Mouse (Mus musculus): Measurements from ENCODE around the gene Exosc10. TPM values are rescaled to one million over a fixed set of nuclear protein-coding genes. Genes with fewer than 3 reads are reported as not detected.

The Exosc10 gene
- total and polyA plus RNA-seq, 2 experiments from 2014 or later: 70.8 to 78.8 TPM

DNA sequence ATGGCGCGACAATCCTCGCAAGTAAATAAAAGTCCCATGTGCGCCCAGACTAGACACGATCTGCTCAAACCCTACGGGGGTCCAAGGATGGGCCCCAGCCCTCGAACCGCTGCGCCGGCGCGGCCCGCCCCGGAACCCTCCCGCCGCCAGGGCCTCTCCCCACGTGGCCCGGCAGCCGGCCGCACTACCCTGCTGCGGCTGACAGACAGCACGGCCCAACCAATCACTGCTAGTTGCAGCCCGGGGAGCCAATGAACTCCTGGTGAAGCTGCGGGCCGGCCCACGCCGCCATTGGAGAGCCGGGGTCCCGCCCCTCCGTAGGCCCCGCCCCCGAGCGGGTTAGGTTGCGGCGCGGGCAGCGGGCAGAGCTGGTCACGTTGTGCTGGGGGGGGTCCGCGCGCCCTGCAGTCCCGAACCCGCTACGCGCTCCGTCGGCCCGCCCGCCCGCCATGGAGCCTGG lies 33.0 kb downstream of the Exosc10 start, which contains the start of gene Srm:
TSS of gene Srm (plus strand) at position 333 of the 460 bp plus-strand sequence.
- WGBS: under 1% methylated on average over 40 of the region's 50 CpGs
- Histone ChIP-seq H3K9ac (replicated peaks; ENCODE audit: low read length, poor library complexity, severe bottlenecking) (peak within 1 kb of the TSS; percentile 78), H3K9me3 (ENCODE audit: low read length) (no peaks in the 10 kb centered on the region), H3K27me3 (ENCODE audit: insufficient read depth, low read length) (no peaks in the 10 kb centered on the region), H3K4me3 (ENCODE audit: low read depth, low read length) (peak within 1 kb of the TSS; percentile 90), H3K27ac (ENCODE audit: low read depth, low read length) (peak within 1 kb of the TSS; percentile 59), H3K4me1 (ENCODE audit: insufficient read depth, low read length) (peaks cover 7% of the 10 kb centered on the region; the same call in 1 of the 2 replicates), H3K36me3 (ENCODE audit: insufficient read depth, low read length) (peaks cover 28% of the 10 kb centered on the region), H3K4me2 (ENCODE audit: low read depth, low read length, poor library complexity, severe bottlenecking) (peak within 1 kb of the TSS; percentile 86)
- no peak for TF ChIP-seq CTCF (IDR thresholded peaks at IDR 0.05)
- DNase-seq (ENCODE audit: low spot score): peak; percentile 98
- peak; percentile 99 for ATAC-seq (ENCODE audit: low FRiP score)

- ATAC-seq (ENCODE audit: low FRiP score): peak; percentile 76
- no peak for TF ChIP-seq CTCF (IDR thresholded peaks at IDR 0.05)
- H3K9ac ChIP-seq (replicated peaks; ENCODE audit: low read length, poor library complexity, severe bottlenecking): peak overlapping the region; percentile 78
- H3K27me3 ChIP-seq (ENCODE audit: insufficient read depth, low read length): no peaks in the 10 kb centered on the region
- peaks cover 7% of the 10 kb centered on the region; the same call in 1 of the 2 replicates for H3K4me1 ChIP-seq (ENCODE audit: insufficient read depth, low read length)
- H3K27ac ChIP-seq (ENCODE audit: low read depth, low read length): peak overlapping the region; percentile 57
- DNase-seq (ENCODE audit: low spot score): peak; percentile 48
- H3K36me3 ChIP-seq (ENCODE audit: insufficient read depth, low read length): peaks cover 32% of the 10 kb centered on the region
- peak overlapping the region; percentile 86 for H3K4me2 ChIP-seq (ENCODE audit: low read depth, low read length, poor library complexity, severe bottlenecking)
- under 1% methylated on average over 52 of the region's 53 CpGs for WGBS
- H3K4me3 ChIP-seq (ENCODE audit: low read depth, low read length): peak overlapping the region; percentile 90
- no peaks in the 10 kb centered on the region for H3K9me3 ChIP-seq (ENCODE audit: low read length)
Measured at GRCm38 (mm10) chr4:148591637-148592380, 33.6 kb downstream of the Exosc10 start.

DNA sequence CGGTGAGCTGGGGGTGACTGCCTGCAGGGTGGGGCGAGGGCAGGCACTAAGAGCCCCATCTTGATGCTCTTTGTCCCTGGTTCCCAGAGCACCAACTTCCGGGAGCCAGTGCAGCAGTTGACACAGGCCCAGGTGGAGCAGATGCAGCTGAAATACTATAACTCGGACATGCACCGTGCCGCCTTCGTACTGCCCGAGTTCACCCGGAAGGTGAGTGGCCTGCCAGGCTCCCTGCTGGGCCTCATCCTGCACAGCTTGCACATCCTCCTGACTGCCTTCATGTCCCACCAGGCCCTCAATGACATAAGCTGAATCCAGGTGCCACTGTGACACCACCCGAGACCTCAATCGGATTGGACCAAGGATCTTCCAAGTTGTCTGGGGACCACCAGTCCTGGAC lies 35.8 kb downstream of the Exosc10 start:
- no peaks in the 10 kb centered on the region for H3K9me3 ChIP-seq (ENCODE audit: low read length)
- ATAC-seq (ENCODE audit: low FRiP score) (no peak), DNase-seq (ENCODE audit: low spot score) (no peak)
- no peak for TF ChIP-seq CTCF (IDR thresholded peaks at IDR 0.05)
- no peak overlapping the region for H3K9ac ChIP-seq (replicated peaks; ENCODE audit: low read length, poor library complexity, severe bottlenecking)
- H3K27ac ChIP-seq (ENCODE audit: low read depth, low read length): no peak overlapping the region
- peaks cover 7% of the 10 kb centered on the region; the same call in 1 of the 2 replicates for H3K4me1 ChIP-seq (ENCODE audit: insufficient read depth, low read length)
- no peaks in the 10 kb centered on the region for H3K27me3 ChIP-seq (ENCODE audit: insufficient read depth, low read length)
- H3K4me2 ChIP-seq (ENCODE audit: low read depth, low read length, poor library complexity, severe bottlenecking): no peak overlapping the region
- H3K36me3 ChIP-seq (ENCODE audit: insufficient read depth, low read length): peaks cover 33% of the 10 kb centered on the region
- no peak overlapping the region for H3K4me3 ChIP-seq (ENCODE audit: low read depth, low read length)
- 90% methylated on average over 11 of the region's 11 CpGs for WGBS

GRCm38 (mm10) chr4:148595916-148596315 lies 37.7 kb downstream of the Exosc10 start:
- H3K9ac ChIP-seq (replicated peaks; ENCODE audit: low read length, poor library complexity, severe bottlenecking): no peak overlapping the region

DNA sequence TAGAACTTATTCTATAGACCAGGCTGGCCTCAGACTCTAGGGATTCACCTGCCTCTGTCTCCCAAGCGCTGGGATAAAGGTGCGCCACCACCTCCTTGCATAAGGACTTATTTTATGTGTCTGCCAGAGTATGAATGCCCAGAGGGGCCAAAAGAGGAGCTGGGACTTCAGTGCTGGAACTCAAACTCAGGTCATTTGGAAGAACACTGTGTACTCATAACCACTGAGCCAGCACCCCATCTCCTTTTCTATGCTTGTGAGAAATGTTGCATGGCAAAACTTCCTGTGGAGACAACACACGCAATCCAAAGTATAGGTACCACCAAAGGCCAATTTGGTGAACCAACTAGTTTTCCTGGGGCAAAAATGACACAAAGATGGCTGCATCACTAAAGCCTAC lies 38.5 kb downstream of the Exosc10 start:
- no peak for TF ChIP-seq CTCF (IDR thresholded peaks at IDR 0.05)
- no peak overlapping the region for H3K4me2 ChIP-seq (ENCODE audit: low read depth, low read length, poor library complexity, severe bottlenecking)
- DNase-seq (ENCODE audit: low spot score) (no peak), ATAC-seq (ENCODE audit: low FRiP score) (no peak)
- no peak overlapping the region for H3K27ac ChIP-seq (ENCODE audit: low read depth, low read length)
- H3K9me3 ChIP-seq (ENCODE audit: low read length): no peaks in the 10 kb centered on the region
- peaks cover 33% of the 10 kb centered on the region for H3K36me3 ChIP-seq (ENCODE audit: insufficient read depth, low read length)
- no peak overlapping the region for H3K9ac ChIP-seq (replicated peaks; ENCODE audit: low read length, poor library complexity, severe bottlenecking)
- no peak overlapping the region for H3K4me3 ChIP-seq (ENCODE audit: low read depth, low read length)
- H3K4me1 ChIP-seq (ENCODE audit: insufficient read depth, low read length): peaks cover 7% of the 10 kb centered on the region; the same call in 1 of the 2 replicates
- 100% methylated on average over 3 of the region's 3 CpGs for WGBS
- H3K27me3 ChIP-seq (ENCODE audit: insufficient read depth, low read length): no peaks in the 10 kb centered on the region

More at GRCm38 (mm10) chr4:148595916-148596315, 37.7 kb downstream of the Exosc10 start:
- no peak overlapping the region for H3K27ac ChIP-seq (ENCODE audit: low read depth, low read length)
- no peaks in the 10 kb centered on the region for H3K27me3 ChIP-seq (ENCODE audit: insufficient read depth, low read length)
- peaks cover 7% of the 10 kb centered on the region; the same call in 1 of the 2 replicates for H3K4me1 ChIP-seq (ENCODE audit: insufficient read depth, low read length)
- no peak overlapping the region for H3K4me2 ChIP-seq (ENCODE audit: low read depth, low read length, poor library complexity, severe bottlenecking)
- TF ChIP-seq CTCF (IDR thresholded peaks at IDR 0.05): no peak
- no peak overlapping the region for H3K4me3 ChIP-seq (ENCODE audit: low read depth, low read length)
- H3K9me3 ChIP-seq (ENCODE audit: low read length): no peaks in the 10 kb centered on the region
- peaks cover 33% of the 10 kb centered on the region for H3K36me3 ChIP-seq (ENCODE audit: insufficient read depth, low read length)
- 86% methylated on average over 6 of the region's 6 CpGs for WGBS
- ATAC-seq (ENCODE audit: low FRiP score) (no peak), DNase-seq (ENCODE audit: low spot score) (no peak)

- no peak for DNase-seq (ENCODE audit: low spot score)
- Histone ChIP-seq H3K27ac (ENCODE audit: low read depth, low read length) (no peak overlapping the region), H3K27me3 (ENCODE audit: insufficient read depth, low read length) (no peaks in the 10 kb centered on the region), H3K36me3 (ENCODE audit: insufficient read depth, low read length) (peaks cover 26% of the 10 kb centered on the region), H3K9me3 (ENCODE audit: low read length) (no peaks in the 10 kb centered on the region), H3K4me3 (ENCODE audit: low read depth, low read length) (no peak overlapping the region), H3K4me1 (ENCODE audit: insufficient read depth, low read length) (no peaks in the 10 kb centered on the region), H3K4me2 (ENCODE audit: low read depth, low read length, poor library complexity, severe bottlenecking) (no peak overlapping the region), H3K9ac (replicated peaks; ENCODE audit: low read length, poor library complexity, severe bottlenecking) (no peak overlapping the region)
- no peak for ATAC-seq (ENCODE audit: low FRiP score)
- WGBS: 97% methylated on average over 12 of the region's 12 CpGs
- TF ChIP-seq CTCF (IDR thresholded peaks at IDR 0.05): no peak
Measured at GRCm38 (mm10) chr4:148598826-148599225, 40.6 kb downstream of the Exosc10 start.
